Mouse (Mus musculus) brown adipose tissue, adult 24 weeks (tissue): ENCODE results near the gene Fgd6. TPM values are rescaled to one million over a fixed set of nuclear protein-coding genes. Genes with fewer than 3 reads are reported as not detected.

ENCODE experiments used
- H3K27ac ChIP-seq: fragments of 200-500 bp; replicated peaks from 2 replicates; pipeline ENCODE4 v1.5.1; 2012; ENCODE audit warnings: low read depth, mild to moderate bottlenecking, low read length
- H3K4me1 ChIP-seq: fragments of 200-500 bp; 2 replicates; pipeline ENCODE4 v1.6.1; 2012; ENCODE audit warnings: low read length, mixed read lengths; ENCODE audit not compliant: control insufficient read depth, insufficient read depth, insufficient read length
- H3K4me3 ChIP-seq: fragments of 200-500 bp; 2 replicates; pipeline ENCODE4 v1.5.1; 2012; ENCODE audit warnings: low read depth, mild to moderate bottlenecking, low read length, moderate library complexity; ENCODE audit not compliant: insufficient read depth
- polyA plus RNA-seq: library from polyadenylated mRNA; stranded (reverse); fragments of >200 nt; gene quantifications from 2 replicates; pipeline ENCODE4 v1.2.4, GENCODE M21; 2012; ENCODE audit not compliant: missing spikeins, insufficient read depth, insufficient read length

The Fgd6 gene
- polyA plus RNA-seq = 0.92 and 1.5 TPM in 2 replicates

DNA sequence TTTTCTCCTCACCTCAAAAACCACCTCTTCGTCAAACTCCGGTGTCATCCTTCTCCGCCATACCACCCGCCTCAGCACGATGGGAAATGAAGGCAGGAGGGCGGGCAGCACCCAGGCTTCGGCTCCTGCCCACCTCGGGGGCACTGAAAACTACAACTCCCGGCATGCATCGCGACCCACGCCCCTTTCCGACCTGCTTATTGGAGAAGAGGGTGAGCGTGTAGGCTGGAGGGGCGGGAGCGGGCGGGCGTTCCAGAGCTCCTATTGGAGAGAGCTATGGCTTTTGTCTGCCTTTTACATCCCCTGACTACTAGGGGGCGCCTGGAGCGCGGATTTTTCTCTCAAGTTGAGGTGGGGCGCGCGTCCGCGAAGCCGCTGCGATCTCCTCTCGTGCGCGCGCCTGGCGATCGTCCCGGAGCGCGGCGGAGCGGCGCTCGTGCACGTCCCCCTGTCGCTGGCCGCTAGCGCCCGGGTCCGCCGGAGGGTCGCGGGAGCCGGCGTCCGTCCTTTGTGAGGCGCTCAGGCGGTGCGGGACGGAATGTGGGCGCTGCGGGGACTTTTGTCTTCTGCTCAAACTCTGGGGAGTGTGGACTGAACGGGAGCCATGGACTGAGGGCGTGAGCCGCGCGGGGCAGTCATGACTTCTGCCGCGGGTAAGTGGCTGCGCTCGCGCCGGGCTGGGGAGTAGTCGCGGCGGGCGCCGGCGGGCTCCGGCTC is at the start of gene Fgd6, which contains the start of gene Vezt:
Gene Fgd6, plus strand, starts transcription at position 344 of the 717 bp plus-strand sequence.
Gene Vezt, minus strand, starts transcription at position 160 of the 717 bp plus-strand sequence.
- Histone ChIP-seq H3K4me1 (0 out of 2 replicates have a peak, but pooled peaks cover 2% of the 10 kb centered on the region), H3K4me3 (peak within 1 kb of the TSS; percentile 94), H3K27ac (peak within 1 kb of the TSS; percentile 78)

DNA sequence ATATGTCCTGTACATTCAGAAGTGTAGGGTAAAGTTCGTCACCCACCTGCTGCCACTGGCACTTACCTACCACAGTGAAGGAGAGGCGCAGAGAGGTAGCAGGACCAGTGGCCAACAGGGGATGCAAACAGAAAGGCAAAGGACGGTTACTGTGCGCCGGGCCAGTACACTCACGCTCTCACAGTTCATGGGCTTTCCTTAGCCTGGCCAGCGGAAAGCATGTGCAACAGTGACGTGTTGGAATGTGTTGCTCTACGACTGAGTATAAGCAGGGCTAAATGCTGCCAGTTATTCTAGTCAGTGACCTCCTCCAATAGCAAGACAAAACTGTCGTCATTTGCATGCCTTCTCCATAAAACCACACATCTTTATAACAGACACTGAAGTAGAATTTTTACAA is 41.7 kb upstream of the Fgd6 start:
- Histone ChIP-seq H3K4me1 (no peaks in the 10 kb centered on the region), H3K27ac (no peak overlapping the region), H3K4me3 (no peak overlapping the region)

DNA sequence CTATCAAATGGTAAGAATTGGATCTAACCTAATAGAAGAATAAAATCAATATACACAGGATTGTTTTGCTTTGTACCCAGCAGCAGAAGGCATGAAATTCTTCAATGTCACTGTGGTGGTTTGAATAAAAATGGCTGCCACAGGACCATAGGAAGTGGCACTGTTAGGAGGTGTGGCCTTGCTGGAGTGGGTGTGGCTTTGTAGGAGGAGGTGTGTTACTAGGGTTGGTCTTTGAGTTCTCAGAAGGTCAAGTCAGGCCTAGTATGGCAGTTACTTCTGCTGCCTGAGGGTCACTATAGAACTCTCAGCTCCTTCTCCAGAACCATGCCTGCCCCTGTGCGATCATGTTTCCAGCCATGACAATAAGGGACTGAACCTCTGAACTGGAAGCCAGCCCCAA is 40.7 kb upstream of the Fgd6 start:
- no peak overlapping the region for H3K27ac ChIP-seq
- no peaks in the 10 kb centered on the region for H3K4me1 ChIP-seq
- H3K4me3 ChIP-seq = no peak overlapping the region

DNA sequence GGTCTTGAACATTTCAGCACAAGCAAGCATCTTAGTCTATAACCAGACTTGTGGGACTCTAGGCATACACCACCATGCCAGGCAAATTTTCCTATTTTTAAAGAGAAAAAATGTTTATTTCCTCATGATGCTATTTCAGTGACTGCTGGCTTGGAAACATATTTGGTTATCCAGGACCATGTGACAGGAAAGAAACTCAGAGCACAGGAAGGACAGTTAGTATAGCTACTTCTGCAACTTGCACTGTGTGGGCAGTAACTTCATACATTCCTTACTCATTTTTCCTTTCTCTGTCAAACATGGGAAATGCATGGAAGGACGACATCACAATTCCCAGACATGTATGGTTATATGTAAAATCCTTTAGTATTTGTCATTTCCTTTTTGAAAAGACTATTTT is 36.4 kb upstream of the Fgd6 start:
- Histone ChIP-seq H3K4me3 (no peak overlapping the region), H3K27ac (no peak overlapping the region), H3K4me1 (no peaks in the 10 kb centered on the region)

DNA sequence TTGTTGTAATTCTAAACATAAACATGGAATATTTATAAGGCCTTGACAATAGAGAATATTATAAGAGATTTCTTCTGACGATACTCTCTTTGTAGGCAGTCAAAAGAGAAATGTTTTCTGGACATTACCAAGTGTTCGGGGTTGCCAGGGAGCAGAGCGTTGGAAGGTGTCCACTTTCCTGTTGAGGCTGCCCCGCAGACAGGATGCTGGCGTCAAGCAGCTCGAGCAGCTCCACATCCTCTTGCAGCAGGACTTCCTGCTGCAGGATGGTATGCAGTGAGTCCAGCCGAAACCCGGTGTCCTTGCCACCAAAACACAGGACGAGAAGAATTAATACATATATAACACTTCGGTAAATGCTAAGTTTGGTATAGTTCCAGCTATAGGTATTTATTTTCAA is 35.6 kb upstream of the Fgd6 start:
- no peak overlapping the region for H3K4me3 ChIP-seq
- no peak overlapping the region for H3K27ac ChIP-seq
- H3K4me1 ChIP-seq = no peaks in the 10 kb centered on the region

DNA sequence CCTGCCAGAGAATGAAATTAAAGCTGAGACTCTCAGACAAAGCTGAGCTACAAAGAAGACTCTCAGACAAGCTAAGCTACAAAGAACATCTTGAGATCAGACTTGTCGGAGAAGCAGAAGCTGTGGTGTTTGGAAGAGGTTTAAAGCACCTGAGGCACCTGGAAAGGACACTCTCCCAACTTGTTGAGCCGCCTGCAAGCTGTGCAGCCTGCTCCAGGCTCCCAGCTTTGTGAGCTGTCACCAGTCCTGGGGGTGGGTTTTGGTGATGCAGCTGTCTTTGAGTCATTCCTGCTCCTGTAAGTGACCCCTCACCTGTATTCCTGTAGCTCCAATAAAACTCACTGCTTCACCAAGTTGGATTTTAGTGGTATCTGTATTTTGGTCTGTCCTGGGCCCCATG is 27.4 kb upstream of the Fgd6 start:
- H3K4me3 ChIP-seq = no peak overlapping the region
- H3K4me1 ChIP-seq = peaks cover 2% of the 10 kb centered on the region; the same call in 1 of the 2 replicates
- H3K27ac ChIP-seq = no peak overlapping the region

DNA sequence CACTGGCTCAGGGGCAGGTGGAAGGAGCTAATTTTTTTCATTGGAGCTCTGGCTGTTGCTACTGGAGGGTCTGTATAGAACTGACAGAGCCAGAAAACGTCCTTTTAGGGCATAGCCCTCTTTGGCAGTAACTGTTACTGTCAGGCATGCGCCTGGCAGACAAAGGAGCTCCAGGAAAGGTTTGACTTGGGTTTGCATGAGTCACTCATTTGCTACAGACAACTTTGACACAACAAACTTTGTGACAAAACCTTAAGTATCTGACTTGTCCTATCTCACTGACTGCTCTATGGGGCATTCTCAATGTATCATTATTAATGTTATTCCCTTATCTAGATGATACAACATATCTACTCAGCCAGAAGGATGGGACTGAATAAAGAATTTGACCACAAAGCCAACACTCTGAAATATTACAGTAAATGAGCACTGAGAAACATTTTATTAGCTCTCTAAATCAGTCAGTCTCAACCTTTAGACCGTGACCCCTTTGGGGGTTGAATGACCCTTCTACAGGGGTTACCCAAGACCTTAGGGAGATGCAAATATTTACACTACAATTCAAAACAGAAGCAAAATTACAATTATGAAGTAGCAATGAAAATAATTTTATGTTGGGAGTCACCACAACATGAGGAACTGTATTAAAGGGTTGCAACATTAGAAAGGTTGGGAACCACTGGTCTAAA is 25.7 kb upstream of the Fgd6 start:
- no peak overlapping the region for H3K4me3 ChIP-seq
- peaks cover 5% of the 10 kb centered on the region for H3K4me1 ChIP-seq
- no peak overlapping the region for H3K27ac ChIP-seq

DNA sequence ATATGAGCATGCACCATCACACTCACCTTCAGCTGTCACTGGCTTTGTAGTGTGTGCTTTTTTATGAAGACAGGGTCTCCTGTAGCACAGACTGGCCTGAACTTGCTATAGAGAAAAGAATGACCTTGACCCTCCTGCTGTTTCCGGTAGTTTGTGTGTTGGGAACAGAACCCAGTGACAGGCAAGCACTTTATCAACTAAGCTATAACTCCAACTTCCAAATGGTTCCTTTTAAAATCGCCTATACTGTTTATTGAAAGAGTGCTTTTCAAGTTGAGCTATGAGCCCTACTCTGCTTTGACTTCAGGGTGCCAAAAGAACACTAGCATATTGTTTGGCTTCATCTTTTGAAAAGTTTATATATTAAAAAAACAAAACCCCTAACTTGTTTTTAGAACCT is 24.8 kb upstream of the Fgd6 start:
- H3K27ac ChIP-seq = no peak overlapping the region
- no peak overlapping the region for H3K4me3 ChIP-seq
- peaks cover 5% of the 10 kb centered on the region for H3K4me1 ChIP-seq

DNA sequence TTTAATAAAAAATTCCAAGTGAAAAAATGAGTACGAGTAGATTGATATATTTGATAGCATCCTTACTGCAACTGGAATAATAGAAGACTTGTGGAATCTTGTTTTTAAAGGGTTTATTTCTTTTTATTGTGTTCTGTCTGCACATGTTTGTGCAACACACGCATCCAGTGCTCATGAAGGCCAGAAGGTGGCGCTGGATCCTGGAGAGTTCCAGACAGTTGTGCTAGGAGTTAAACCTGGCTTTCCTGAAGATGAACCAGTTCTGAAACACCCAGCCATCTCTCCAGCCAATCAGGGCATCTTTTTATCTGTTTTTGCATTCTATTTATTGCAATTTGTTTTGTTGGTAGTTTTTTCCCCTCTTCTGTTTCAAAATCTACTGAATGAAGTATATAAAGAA is 22.6 kb upstream of the Fgd6 start:
- Histone ChIP-seq H3K4me1 (peaks cover 5% of the 10 kb centered on the region), H3K4me3 (no peak overlapping the region), H3K27ac (no peak overlapping the region)

DNA sequence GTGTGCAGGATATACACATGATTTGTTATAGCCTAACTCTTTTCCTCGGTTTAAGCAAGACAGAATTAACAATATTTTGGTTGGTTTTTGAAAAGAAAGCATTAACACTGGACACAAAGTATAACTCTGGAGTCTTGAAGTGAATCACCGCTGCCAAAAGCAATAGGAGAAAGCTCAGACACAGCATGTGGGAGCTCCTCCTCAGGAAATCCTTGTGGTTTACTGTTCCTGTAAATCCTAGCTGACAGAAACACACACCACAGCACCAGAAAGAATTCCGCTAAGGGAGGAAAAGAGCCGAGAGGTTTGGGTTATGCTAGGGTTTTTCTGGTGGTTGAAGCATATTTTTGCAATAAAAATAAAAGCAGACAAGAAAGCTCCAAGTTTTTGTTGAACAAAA is 21.6 kb upstream of the Fgd6 start:
- H3K27ac ChIP-seq = no peak overlapping the region

DNA sequence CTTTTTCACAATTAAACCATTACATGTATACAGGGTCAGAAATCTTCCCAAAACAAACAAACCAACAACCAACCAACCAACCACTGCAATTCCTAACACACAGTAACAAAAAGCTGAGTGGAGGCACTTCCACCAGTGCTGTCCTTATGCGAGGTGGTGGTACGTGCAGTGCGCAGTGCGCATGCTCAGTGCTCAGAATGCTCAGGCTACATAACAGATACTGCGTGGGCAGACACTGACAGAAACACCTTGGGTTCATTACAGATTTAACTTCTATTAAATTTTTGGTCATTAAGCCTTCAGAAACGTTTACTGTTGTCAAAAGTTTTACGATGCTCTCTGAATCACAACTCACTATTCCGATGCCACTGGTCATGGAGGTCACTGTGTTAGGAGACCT is 18.3 kb upstream of the Fgd6 start:
- no peak overlapping the region for H3K27ac ChIP-seq
- H3K4me3 ChIP-seq = no peak overlapping the region
- H3K4me1 ChIP-seq = peaks cover 3% of the 10 kb centered on the region

More for the DNA sequence above, 21.6 kb upstream of the Fgd6 start:
- Histone ChIP-seq H3K4me3 (no peak overlapping the region), H3K4me1 (peaks cover 5% of the 10 kb centered on the region)

DNA sequence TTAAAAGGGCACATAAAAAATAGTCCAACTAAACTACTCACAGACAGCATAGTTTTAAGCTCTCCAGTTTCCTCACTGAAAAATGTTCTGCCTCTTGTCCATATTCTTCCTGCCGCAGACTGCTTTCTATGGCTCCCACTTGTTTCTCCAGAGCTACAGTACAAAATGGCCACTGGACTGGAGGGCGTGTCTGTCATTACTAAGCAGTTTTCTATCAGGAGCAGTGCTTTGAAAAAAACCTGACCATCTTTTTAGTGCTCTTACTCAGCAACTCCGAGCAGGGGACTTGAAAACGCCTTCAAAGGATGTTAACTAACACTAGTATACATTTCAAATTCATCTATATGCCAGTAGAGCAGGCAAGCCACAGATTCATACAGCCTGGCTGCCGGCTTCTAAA is 15.2 kb upstream of the Fgd6 start:
- H3K27ac ChIP-seq = no peak overlapping the region
- H3K4me1 ChIP-seq = no peaks in the 10 kb centered on the region; the same call in 1 of the 2 replicates
- H3K4me3 ChIP-seq = no peak overlapping the region

DNA sequence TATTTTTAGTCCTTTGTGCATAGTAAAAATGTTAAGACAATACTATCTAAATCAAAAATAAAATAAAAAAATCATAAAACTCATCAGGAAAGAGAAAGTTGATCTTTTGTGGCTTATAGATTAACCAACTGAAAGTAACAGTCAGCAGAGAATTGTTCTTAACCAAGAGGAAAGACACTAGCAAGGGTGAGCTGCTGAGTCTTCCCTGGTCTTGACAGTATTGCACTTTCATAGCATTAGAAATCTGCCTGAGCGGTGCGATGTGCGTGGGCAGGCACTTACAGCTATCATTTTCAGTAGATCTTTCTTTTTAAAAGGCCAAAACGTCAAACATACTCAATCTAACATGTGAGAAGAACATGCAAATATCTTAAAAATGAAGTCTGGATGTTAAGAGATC is 14.7 kb upstream of the Fgd6 start:
- Histone ChIP-seq H3K4me3 (no peak overlapping the region), H3K4me1 (no peaks in the 10 kb centered on the region; the same call in 1 of the 2 replicates), H3K27ac (no peak overlapping the region)

DNA sequence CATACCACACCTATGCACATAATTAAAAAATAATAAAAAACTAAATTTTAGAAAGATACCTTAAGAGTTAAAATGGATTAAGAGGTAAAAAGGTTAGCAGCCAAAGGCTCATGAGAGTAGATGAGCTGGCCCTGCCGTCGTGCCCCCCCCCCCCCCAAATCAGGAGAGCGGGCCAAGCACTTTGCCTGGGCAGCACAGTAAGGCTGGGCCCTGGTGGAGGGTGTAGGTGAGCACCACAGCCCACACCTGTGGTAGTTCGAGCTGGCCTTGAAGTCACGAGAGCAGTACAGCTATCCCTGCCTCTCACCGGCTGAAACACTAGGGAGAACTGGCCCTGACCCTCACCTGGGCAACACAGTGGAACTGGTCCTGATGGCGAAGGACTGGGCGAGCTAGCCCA is 10.7 kb upstream of the Fgd6 start:
- H3K27ac ChIP-seq = no peak overlapping the region
- H3K4me1 ChIP-seq = no peaks in the 10 kb centered on the region

DNA sequence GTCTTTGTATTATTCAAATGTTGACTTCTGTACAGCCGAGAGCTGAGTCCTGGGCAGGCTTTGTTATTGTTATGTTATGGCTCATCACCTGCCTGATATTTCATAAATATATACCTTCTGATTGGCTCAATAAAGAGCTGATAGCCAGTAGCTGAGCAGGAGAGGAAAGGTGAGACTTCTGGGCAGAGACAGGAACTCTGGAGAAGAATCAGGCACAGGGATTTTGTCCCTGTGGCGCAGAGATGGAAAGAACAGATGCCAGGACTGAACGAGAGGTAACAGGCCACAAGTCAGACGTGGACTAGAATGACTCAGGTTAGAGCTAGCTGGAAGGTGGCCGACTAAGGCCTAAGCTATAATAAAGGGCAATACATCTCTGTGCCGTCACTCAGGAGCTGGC is 7.3 kb upstream of the Fgd6 start:
- Histone ChIP-seq H3K4me3 (no peak overlapping the region), H3K27ac (no peak overlapping the region), H3K4me1 (no peaks in the 10 kb centered on the region)

More for the DNA sequence above, 10.7 kb upstream of the Fgd6 start:
- no peak overlapping the region for H3K4me3 ChIP-seq

DNA sequence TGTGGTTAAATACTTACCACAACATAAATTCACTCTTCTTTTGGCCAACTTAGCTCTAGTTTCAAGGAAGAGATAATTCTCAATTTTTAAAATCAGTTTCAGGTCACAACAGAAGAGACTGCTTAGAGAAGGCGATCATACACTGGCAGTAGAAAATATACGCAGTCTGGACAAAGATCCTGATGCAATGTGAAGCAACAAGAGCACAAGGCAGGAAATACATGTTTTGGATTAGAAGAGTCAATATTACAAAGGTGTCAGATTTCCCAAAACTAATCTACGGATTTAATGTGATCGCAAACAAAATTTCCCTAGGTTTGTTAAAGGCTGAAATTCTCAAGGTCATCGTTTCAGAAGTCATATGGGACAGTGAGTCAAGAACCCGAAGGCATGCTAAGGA is 4.6 kb upstream of the Fgd6 start:
- Histone ChIP-seq H3K4me1 (0 out of 2 replicates have a peak, but pooled peaks cover 2% of the 10 kb centered on the region), H3K4me3 (no peak overlapping the region)

More for the DNA sequence above, 4.6 kb upstream of the Fgd6 start:
- H3K27ac ChIP-seq = no peak overlapping the region
